Mouse (Mus musculus) ES-Bruce4 (cell line): ENCODE data around the gene Ddx50. TPM values are rescaled to one million over a fixed set of nuclear protein-coding genes. Genes with fewer than 3 reads are reported as not detected.

Experiments used
- H3K27ac ChIP-seq: 2 replicates; pipeline ENCODE4 v1.5.1; 2012; ENCODE audit warnings: low read length, inconsistent platforms; ENCODE audit not compliant: insufficient read depth
- H3K27me3 ChIP-seq: 2 replicates; pipeline ENCODE4 v1.6.1; 2012; ENCODE audit warnings: mild to moderate bottlenecking, low read length, inconsistent platforms; ENCODE audit not compliant: control insufficient read depth, poor library complexity, insufficient read depth, severe bottlenecking
- H3K36me3 ChIP-seq: 2 replicates; pipeline ENCODE4 v1.6.1; 2012; ENCODE audit warnings: inconsistent platforms, mild to moderate bottlenecking, low read length, moderate library complexity; ENCODE audit not compliant: control insufficient read depth, poor library complexity, insufficient read depth, severe bottlenecking
- H3K4me1 ChIP-seq: one replicate; pipeline ENCODE4 v1.8.1; 2011; ENCODE audit warnings: low read length; ENCODE audit not compliant: control insufficient read depth, insufficient read depth
- H3K4me3 ChIP-seq: 2 replicates; pipeline ENCODE4 v1.5.1; 2011; ENCODE audit warnings: low read depth, mild to moderate bottlenecking, low read length
- H3K9ac ChIP-seq: 2 replicates; pipeline ENCODE4 v1.6.1; 2012; ENCODE audit warnings: low read depth, mild to moderate bottlenecking, inconsistent platforms; ENCODE audit not compliant: poor library complexity, severe bottlenecking
- H3K9me3 ChIP-seq: replicated peaks from 2 replicates; pipeline ENCODE4 v1.6.1; 2012; ENCODE audit warnings: mild to moderate bottlenecking, low read length, inconsistent platforms; ENCODE audit not compliant: control insufficient read depth, poor library complexity, insufficient read depth, severe bottlenecking
- CTCF ChIP-seq: IDR thresholded peaks from one replicate; pipeline ENCODE4 v1.8.1; 2011; ENCODE audit warnings: low read depth, low read length
- EP300 ChIP-seq: IDR thresholded peaks from 2 replicates; pipeline ENCODE4 v1.6.1; 2011; ENCODE audit warnings: low read depth, low read length; ENCODE audit not compliant: insufficient read depth
- POLR2A ChIP-seq: IDR thresholded peaks from one replicate; pipeline ENCODE4 v1.8.1; 2011; ENCODE audit warnings: low read length; ENCODE audit not compliant: insufficient read depth
- polyA plus RNA-seq: library from polyadenylated mRNA; stranded (reverse); fragments of >200 nt; gene quantifications from 2 replicates; pipeline ENCODE4 v1.2.4, GENCODE M21; 2011; ENCODE audit warnings: low read depth; ENCODE audit not compliant: missing spikeins, insufficient read depth, insufficient read length

Gene Ddx50
- polyA plus RNA-seq, 1 experiment: 115 TPM

GRCm38 (mm10) chr10:62677329-62677728 lies 26.3 kb upstream of the Ddx50 start:
- Histone ChIP-seq H3K4me3 (no peak overlapping the region), H3K36me3 (no peaks in the 10 kb centered on the region), H3K27ac (no peak overlapping the region), H3K27me3 (no peaks in the 10 kb centered on the region), H3K9ac (no peak overlapping the region), H3K4me1 (no peaks in the 10 kb centered on the region), H3K9me3 (no peaks in the 10 kb centered on the region)
- no peak for TF ChIP-seq EP300
- TF ChIP-seq CTCF: no peak
- TF ChIP-seq POLR2A: no peak

- TF ChIP-seq POLR2A (no peak), EP300 (no peak), CTCF (no peak)
- Histone ChIP-seq H3K27ac (no peak overlapping the region), H3K4me1 (no peaks in the 10 kb centered on the region), H3K9me3 (no peaks in the 10 kb centered on the region), H3K4me3 (no peak overlapping the region), H3K36me3 (no peaks in the 10 kb centered on the region), H3K27me3 (no peaks in the 10 kb centered on the region), H3K9ac (no peak overlapping the region)
Observed at GRCm38 (mm10) chr10:62676196-62676595, 25.2 kb upstream of the Ddx50 start.

- no peaks in the 10 kb centered on the region for H3K9me3 ChIP-seq
Observed at GRCm38 (mm10) chr10:62672359-62672758, 21.3 kb upstream of the Ddx50 start.

GRCm38 (mm10) chr10:62669245-62669644 lies 18.2 kb upstream of the Ddx50 start:
- TF ChIP-seq EP300 (no peak), POLR2A (no peak), CTCF (no peak)
- no peaks in the 10 kb centered on the region for H3K9me3 ChIP-seq
- no peak overlapping the region for H3K9ac ChIP-seq
- no peak overlapping the region for H3K4me3 ChIP-seq
- no peaks in the 10 kb centered on the region for H3K36me3 ChIP-seq
- no peak overlapping the region for H3K27ac ChIP-seq
- no peaks in the 10 kb centered on the region for H3K27me3 ChIP-seq
- H3K4me1 ChIP-seq: no peaks in the 10 kb centered on the region

More at GRCm38 (mm10) chr10:62672359-62672758, 21.3 kb upstream of the Ddx50 start:
- H3K36me3 ChIP-seq: no peaks in the 10 kb centered on the region
- TF ChIP-seq CTCF (peak; percentile 29), EP300 (no peak), POLR2A (no peak)
- no peak overlapping the region for H3K27ac ChIP-seq
- H3K9ac ChIP-seq: no peak overlapping the region
- no peaks in the 10 kb centered on the region for H3K4me1 ChIP-seq
- H3K27me3 ChIP-seq: no peaks in the 10 kb centered on the region
- no peak overlapping the region for H3K4me3 ChIP-seq

- no peak overlapping the region for H3K4me3 ChIP-seq
- no peak overlapping the region for H3K9ac ChIP-seq
- TF ChIP-seq POLR2A (no peak), CTCF (no peak), EP300 (no peak)
- no peaks in the 10 kb centered on the region for H3K4me1 ChIP-seq
- H3K9me3 ChIP-seq: no peaks in the 10 kb centered on the region
- no peaks in the 10 kb centered on the region for H3K36me3 ChIP-seq
- H3K27ac ChIP-seq: no peak overlapping the region
- no peaks in the 10 kb centered on the region for H3K27me3 ChIP-seq
Observed at GRCm38 (mm10) chr10:62668463-62668862, 17.4 kb upstream of the Ddx50 start.

- no peak overlapping the region for H3K4me3 ChIP-seq
- no peaks in the 10 kb centered on the region for H3K4me1 ChIP-seq
- H3K36me3 ChIP-seq: no peaks in the 10 kb centered on the region
- no peaks in the 10 kb centered on the region for H3K9me3 ChIP-seq
- no peaks in the 10 kb centered on the region for H3K27me3 ChIP-seq
- no peak overlapping the region for H3K27ac ChIP-seq
- TF ChIP-seq POLR2A: no peak
- TF ChIP-seq EP300: no peak
- no peak for TF ChIP-seq CTCF
- H3K9ac ChIP-seq: no peak overlapping the region
Observed at GRCm38 (mm10) chr10:62668043-62668442, 17.0 kb upstream of the Ddx50 start.
